Mouse (Mus musculus) intestine, embryonic 16.5 days (tissue): ENCODE measurements at regions not wholly inside any gene's neighbourhood (a gene's known extent, or its start where the extent isn't known, plus 50 kb on each side); places are given as distances from the start of the nearest gene placed in this dataset.

ENCODE experiments used
- ATAC-seq: fragments of 200-750 bp; cut with Nextera tagmentation; 2 replicates; pipeline ENCODE4 v1.8.0; 2017; ENCODE audit warnings: moderate TSS enrichment, moderate library complexity
- H3K27ac ChIP-seq: fragments of 300-500 bp; sonication (generic); 2 replicates; pipeline ENCODE4 v1.5.1; 2014; ENCODE audit warnings: mild to moderate bottlenecking, low read length
- H3K27me3 ChIP-seq: fragments of 300-500 bp; sonication (generic); replicated peaks from 2 replicates; pipeline ENCODE4 v1.6.1; 2014; ENCODE audit warnings: low read length, control low read depth, mixed read lengths; ENCODE audit not compliant: control insufficient read depth, insufficient read depth
- H3K36me3 ChIP-seq: fragments of 300-500 bp; sonication (generic); 2 replicates; pipeline ENCODE4 v1.6.1; 2014; ENCODE audit warnings: low read length, control low read depth; ENCODE audit not compliant: control insufficient read depth, insufficient read depth
- H3K4me1 ChIP-seq: fragments of 300-500 bp; sonication (generic); 2 replicates; pipeline ENCODE4 v1.6.1; 2014; ENCODE audit warnings: low read length, control low read depth, mixed read lengths; ENCODE audit not compliant: control insufficient read depth, insufficient read depth
- H3K4me2 ChIP-seq: fragments of 300-500 bp; sonication (generic); 2 replicates; pipeline ENCODE4 v1.6.1; 2014; ENCODE audit warnings: low read depth, low read length, control low read depth
- H3K4me3 ChIP-seq: fragments of 300-500 bp; sonication (generic); 2 replicates; pipeline ENCODE4 v1.5.1; 2014; ENCODE audit warnings: mild to moderate bottlenecking, low read length
- H3K9ac ChIP-seq: fragments of 300-500 bp; sonication (generic); 2 replicates; pipeline ENCODE4 v1.6.1; 2014; ENCODE audit warnings: low read depth, low read length
- H3K9me3 ChIP-seq: fragments of 300-500 bp; sonication (generic); 2 replicates; pipeline ENCODE4 v1.6.1; 2016; ENCODE audit warnings: low read length, control low read depth; ENCODE audit not compliant: control insufficient read depth
- WGBS: fragments of 180-500 bp; shearing (Covaris S2); extraction: QIAGEN DNeasy Blood & Tissue Kit; methylation state at CpG from one replicate; pipeline ENCODE4 v1.1.7; 2014; 5-methylcytosine and 5-hydroxymethylcytosine counted together

DNA sequence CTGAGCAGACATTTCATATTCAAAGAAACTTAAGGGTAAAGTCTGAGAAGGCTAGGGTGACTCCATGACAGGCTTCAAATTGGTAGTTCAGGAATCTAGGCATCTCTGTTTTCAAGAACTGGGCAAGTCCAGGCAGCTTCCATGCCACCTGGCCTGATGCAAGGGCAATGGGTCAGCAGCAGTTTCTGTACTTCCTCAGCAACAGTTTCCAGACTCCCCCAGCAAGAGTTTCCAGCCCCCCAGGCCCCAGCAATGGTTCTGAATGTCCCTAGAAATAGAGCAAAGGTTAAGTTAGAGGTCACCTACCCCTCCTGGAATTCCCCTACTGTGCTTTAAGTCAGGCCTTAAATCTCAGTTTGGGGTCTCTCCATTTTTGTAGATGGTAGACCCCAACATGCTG is 203.6 kb upstream of the Nabp1 start:
- no peak for ATAC-seq
- H3K4me2 ChIP-seq, result no peak overlapping the region
- H3K4me3 ChIP-seq, result no peak overlapping the region
- no peaks in the 10 kb centered on the region for H3K27me3 ChIP-seq
- no peaks in the 10 kb centered on the region for H3K36me3 ChIP-seq
- H3K27ac ChIP-seq, result no peak overlapping the region
- 0 out of 2 replicates have a peak, but pooled peaks cover 3% of the 10 kb centered on the region for H3K4me1 ChIP-seq
- no peak overlapping the region for H3K9ac ChIP-seq
- H3K9me3 ChIP-seq, result no peaks in the 10 kb centered on the region

DNA sequence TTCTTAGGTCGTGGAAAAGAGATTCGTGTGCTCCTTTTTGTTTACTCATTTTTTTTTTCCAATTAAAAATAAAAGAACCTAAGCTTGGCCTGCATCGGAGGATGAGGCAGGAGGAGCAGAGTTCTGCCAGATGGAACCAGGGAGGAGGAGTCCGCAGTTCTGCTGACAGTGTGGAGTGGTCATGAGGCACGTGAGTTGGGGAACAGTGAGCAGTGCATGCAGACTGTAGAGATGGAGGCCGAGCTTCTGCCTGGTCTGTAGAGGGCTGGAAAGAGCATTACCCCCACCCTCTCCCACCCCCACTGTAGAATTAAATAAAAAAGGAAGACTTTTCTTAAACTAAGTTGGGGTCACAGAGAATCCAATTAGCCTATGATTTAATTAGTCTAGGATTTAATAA is 202.5 kb upstream of the Nabp1 start:
- H3K27me3 ChIP-seq, result no peaks in the 10 kb centered on the region
- no peaks in the 10 kb centered on the region for H3K36me3 ChIP-seq
- H3K4me1 ChIP-seq, result 0 out of 2 replicates have a peak, but pooled peaks cover 3% of the 10 kb centered on the region
- no peak overlapping the region for H3K27ac ChIP-seq
- no peak for ATAC-seq
- H3K9me3 ChIP-seq, result no peaks in the 10 kb centered on the region
- H3K9ac ChIP-seq, result no peak overlapping the region
- H3K4me3 ChIP-seq, result no peak overlapping the region
- H3K4me2 ChIP-seq, result no peak overlapping the region
- WGBS, result 70% methylated on average over 6 of the region's 6 CpGs

GRCm38 (mm10) chr1:51678290-51678928 is 200.2 kb upstream of the Nabp1 start:
- H3K9ac ChIP-seq, result no peak overlapping the region
- 0 out of 2 replicates have a peak, but pooled peaks cover 3% of the 10 kb centered on the region for H3K4me1 ChIP-seq
- H3K9me3 ChIP-seq, result no peaks in the 10 kb centered on the region
- no peak overlapping the region for H3K4me2 ChIP-seq
- no peaks in the 10 kb centered on the region for H3K27me3 ChIP-seq
- WGBS, result 43% methylated on average over 6 of the region's 6 CpGs
- H3K4me3 ChIP-seq, result no peak overlapping the region
- H3K27ac ChIP-seq, result no peak overlapping the region
- ATAC-seq, result no peak
- H3K36me3 ChIP-seq, result no peaks in the 10 kb centered on the region

DNA sequence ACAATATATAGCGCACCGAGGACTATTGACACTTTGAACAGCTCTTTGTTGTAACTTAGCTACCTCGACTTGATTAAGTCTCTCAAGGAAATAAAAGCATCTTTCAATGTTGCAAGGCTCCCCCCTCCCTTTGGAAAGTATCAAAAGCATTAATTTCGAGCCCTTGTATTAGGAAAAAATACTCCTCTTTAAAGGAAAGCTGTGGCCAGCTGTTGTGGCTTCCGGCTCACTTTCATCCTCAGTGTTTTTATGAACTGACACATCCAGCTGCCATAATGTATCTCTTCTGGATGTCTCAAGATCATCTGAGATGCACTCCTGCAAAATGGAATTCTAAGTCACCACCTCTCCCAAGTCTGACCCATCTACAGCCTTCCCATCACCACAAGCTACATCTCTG is 199.6 kb upstream of the Nabp1 start:
- no peak overlapping the region for H3K4me2 ChIP-seq
- no peak overlapping the region for H3K4me3 ChIP-seq
- no peaks in the 10 kb centered on the region for H3K9me3 ChIP-seq
- H3K9ac ChIP-seq, result no peak overlapping the region
- H3K27ac ChIP-seq, result no peak overlapping the region
- 38% methylated on average over 5 of the region's 5 CpGs for WGBS
- H3K27me3 ChIP-seq, result no peaks in the 10 kb centered on the region
- H3K4me1 ChIP-seq, result 0 out of 2 replicates have a peak, but pooled peaks cover 3% of the 10 kb centered on the region
- ATAC-seq, result no peak
- no peaks in the 10 kb centered on the region for H3K36me3 ChIP-seq

- no peak overlapping the region for H3K4me3 ChIP-seq
- no peaks in the 10 kb centered on the region for H3K27me3 ChIP-seq
- no peak overlapping the region for H3K27ac ChIP-seq
- no peaks in the 10 kb centered on the region for H3K4me1 ChIP-seq
- no peaks in the 10 kb centered on the region for H3K9me3 ChIP-seq
- ATAC-seq, result no peak
- no peak overlapping the region for H3K9ac ChIP-seq
- WGBS, result 75% methylated on average over 1 of the region's 1 CpGs
- H3K4me2 ChIP-seq, result no peak overlapping the region
- H3K36me3 ChIP-seq, result no peaks in the 10 kb centered on the region
Observed at GRCm38 (mm10) chr1:51671691-51672090, 193.5 kb upstream of the Nabp1 start.

DNA sequence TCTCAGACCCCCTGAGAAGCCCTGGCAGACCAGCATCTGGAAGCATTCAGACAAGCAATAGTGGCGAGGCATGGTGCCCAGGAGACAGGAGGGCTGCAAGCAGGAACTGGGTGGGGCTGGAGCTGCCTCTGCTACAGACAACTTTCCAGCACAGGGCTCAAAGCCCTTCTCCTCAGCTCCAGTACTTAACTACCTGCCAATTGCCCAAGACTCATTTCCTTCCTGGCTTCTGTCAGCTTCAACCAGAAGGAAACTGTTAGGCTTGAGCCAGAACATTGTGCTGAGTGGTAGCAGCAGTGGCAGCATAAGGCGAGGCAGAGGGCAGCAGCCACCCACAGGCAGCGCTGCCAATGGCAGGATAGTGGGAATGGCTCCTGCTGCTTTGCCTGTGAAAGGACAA is 193.1 kb upstream of the Nabp1 start:
- Histone ChIP-seq H3K4me3 (no peak overlapping the region), H3K9ac (no peak overlapping the region), H3K9me3 (no peaks in the 10 kb centered on the region), H3K27ac (no peak overlapping the region), H3K36me3 (no peaks in the 10 kb centered on the region), H3K27me3 (no peaks in the 10 kb centered on the region), H3K4me2 (no peak overlapping the region), H3K4me1 (no peaks in the 10 kb centered on the region)
- peak; percentile 58; the same call in 1 of the 2 replicates for ATAC-seq
- 59% methylated on average over 3 of the region's 3 CpGs for whole genome bisulfite sequencing

- H3K9ac ChIP-seq, result no peak overlapping the region
- H3K9me3 ChIP-seq, result no peaks in the 10 kb centered on the region
- H3K4me1 ChIP-seq, result no peaks in the 10 kb centered on the region
- no peaks in the 10 kb centered on the region for H3K36me3 ChIP-seq
- 62% methylated on average over 3 of the region's 3 CpGs for WGBS
- no peaks in the 10 kb centered on the region for H3K27me3 ChIP-seq
- no peak for ATAC-seq
- H3K4me3 ChIP-seq, result no peak overlapping the region
- no peak overlapping the region for H3K27ac ChIP-seq
- no peak overlapping the region for H3K4me2 ChIP-seq
Observed at GRCm38 (mm10) chr1:51670009-51670408, 191.8 kb upstream of the Nabp1 start.

DNA sequence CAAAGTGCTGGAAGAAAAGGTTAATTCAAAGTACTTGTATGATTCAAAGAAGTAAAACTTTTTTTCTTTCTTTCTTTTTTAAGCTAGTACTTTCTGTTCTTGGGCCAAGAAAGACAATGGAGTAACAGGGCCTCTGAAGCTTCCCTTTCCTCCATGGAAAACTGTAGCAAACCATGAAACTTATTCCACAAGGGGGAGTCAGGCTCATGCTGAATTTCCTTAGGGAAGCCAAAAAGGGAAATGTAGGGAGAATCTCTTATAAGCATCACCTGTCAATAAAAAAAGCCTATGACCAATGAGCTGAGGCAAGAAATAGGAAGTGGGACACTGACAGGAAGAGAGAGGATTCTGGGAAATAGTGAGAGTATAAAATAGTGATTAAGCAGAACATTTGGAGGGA is 190.7 kb upstream of the Nabp1 start:
- no peak overlapping the region for H3K27ac ChIP-seq
- H3K36me3 ChIP-seq, result no peaks in the 10 kb centered on the region
- no peak overlapping the region for H3K4me3 ChIP-seq
- no peaks in the 10 kb centered on the region for H3K27me3 ChIP-seq
- no peak overlapping the region for H3K4me2 ChIP-seq
- no peaks in the 10 kb centered on the region for H3K4me1 ChIP-seq
- H3K9me3 ChIP-seq, result no peaks in the 10 kb centered on the region
- no peak overlapping the region for H3K9ac ChIP-seq
- ATAC-seq, result no peak

GRCm38 (mm10) chr1:51660531-51660930 is 182.3 kb upstream of the Nabp1 start:
- no peaks in the 10 kb centered on the region for H3K9me3 ChIP-seq
- H3K4me2 ChIP-seq, result no peak overlapping the region
- ATAC-seq, result no peak
- H3K4me1 ChIP-seq, result no peaks in the 10 kb centered on the region
- H3K4me3 ChIP-seq, result no peak overlapping the region
- WGBS, result 66% methylated on average over 1 of the region's 1 CpGs
- no peak overlapping the region for H3K27ac ChIP-seq
- no peaks in the 10 kb centered on the region for H3K27me3 ChIP-seq
- H3K36me3 ChIP-seq, result no peaks in the 10 kb centered on the region
- no peak overlapping the region for H3K9ac ChIP-seq

- H3K9me3 ChIP-seq, result no peaks in the 10 kb centered on the region
- no peak overlapping the region for H3K9ac ChIP-seq
- H3K4me3 ChIP-seq, result no peak overlapping the region
- H3K27me3 ChIP-seq, result no peaks in the 10 kb centered on the region
- no peaks in the 10 kb centered on the region for H3K4me1 ChIP-seq
- no peak overlapping the region for H3K27ac ChIP-seq
- H3K36me3 ChIP-seq, result no peaks in the 10 kb centered on the region
- no peak overlapping the region for H3K4me2 ChIP-seq
- 75% methylated on average over 4 of the region's 4 CpGs for WGBS
- no peak for ATAC-seq
Observed at GRCm38 (mm10) chr1:51657203-51657602, 179.0 kb upstream of the Nabp1 start.
